Mouse (Mus musculus): ENCODE results near the gene Hpcal4. TPM values are rescaled to one million over a fixed set of nuclear protein-coding genes. Genes with fewer than 3 reads are reported as not detected.

Hpcal4 gene
- polyA plus RNA-seq (2017; shearing (Covaris generic)) = 0.26 TPM

GRCm38 (mm10) chr4:123182328-123183238 lies at the start of gene Hpcal4:
TSS of gene Hpcal4 (plus strand) at chr4:123183227.

GRCm38 (mm10) chr4:123139513-123140154 lies 43.4 kb upstream of the Hpcal4 start, which contains the start of gene Ppie:
TSS of gene Ppie (minus strand) at chr4:123139951.

DNA sequence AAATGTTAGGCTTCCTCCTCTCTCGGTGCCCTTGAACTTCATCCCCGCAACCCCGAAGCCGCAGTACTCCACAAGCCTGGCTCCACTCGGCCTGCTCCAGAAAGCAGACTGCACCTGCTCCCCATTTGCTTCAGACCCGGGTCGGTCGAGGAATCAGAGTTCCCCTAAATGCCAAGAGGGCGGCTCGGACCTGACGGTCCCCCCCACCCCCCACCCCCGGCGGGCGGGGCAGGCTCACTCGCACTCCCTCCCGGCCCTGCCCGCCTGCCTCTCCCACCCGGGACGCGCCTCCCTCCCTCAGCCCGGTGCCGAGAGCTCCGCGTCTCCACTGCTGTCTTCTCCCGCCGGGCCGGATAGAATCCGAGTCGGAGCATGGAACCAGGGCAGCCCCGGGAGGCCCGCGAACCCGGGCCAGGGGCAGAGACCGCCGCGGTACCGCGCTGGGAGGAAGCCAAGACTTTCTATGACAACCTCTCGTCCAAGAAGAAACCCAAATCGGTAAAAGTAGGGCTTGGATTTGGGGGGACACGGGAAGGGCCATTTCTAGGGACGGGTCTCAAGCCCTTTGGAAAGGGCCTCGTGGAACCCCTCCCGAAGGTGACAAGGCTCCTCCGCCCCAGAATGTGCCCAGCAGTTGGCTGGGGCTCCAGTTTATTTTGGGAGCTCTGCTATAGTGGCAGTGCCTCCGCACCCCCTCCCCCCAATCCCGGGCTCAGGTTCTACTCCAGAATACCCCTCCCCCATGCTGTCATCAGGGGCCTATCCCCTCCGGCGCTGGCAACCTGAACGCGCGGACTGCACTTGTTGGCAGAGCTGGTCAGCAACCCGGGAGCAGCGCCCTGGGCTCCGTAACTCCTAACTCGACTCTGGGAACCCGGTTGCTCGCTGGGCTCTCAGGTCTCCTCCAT lies 18.4 kb downstream of the Hpcal4 start, which contains the start of gene Nt5c1a:
TSS of gene Nt5c1a (plus strand) at position 319 of the 908 bp plus-strand sequence.

DNA sequence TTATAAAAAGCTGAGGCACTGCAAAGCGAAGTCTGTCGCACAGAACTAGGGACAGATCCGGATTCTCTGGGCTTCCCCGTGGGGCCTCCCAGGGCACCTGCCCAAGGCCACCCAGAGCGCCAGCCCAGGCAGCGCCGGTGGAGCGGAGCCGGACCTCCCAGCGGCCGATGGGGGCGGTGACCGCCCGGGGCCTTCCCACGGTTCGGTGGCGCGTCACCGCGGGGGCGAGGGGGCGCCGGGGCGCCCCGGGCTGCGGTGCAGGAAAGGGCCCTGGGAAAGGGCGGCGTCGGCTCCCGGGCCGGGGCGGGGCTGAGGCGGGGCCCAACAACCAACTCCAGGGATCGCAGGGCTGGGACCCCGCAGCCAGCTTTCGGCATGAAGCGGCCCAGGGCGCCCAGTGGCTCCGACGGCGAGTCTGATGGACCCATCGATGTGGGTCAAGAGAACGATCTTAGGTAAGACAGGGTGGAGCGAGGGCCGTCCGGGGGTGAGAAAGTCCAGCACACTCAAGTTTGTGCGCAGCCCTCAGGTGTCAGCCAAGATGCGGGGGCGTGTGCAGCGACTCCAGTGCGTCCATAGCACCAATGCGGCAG lies 50.6 kb downstream of the Hpcal4 start, which contains the start of gene Heyl:
TSS of gene Heyl (plus strand) at position 65 of the 593 bp plus-strand sequence.

Other genes with a start within 250 kb of the Hpcal4 start
- gene Mfsd2a, start 222.0 kb upstream of the Hpcal4 start, polyA plus RNA-seq (2017; shearing (Covaris generic)) = 3.9 TPM
- gene Mycl, start 187.6 kb upstream of the Hpcal4 start, polyA plus RNA-seq (2017; shearing (Covaris generic)) = 0.05 TPM
- gene Trit1, start 166.6 kb upstream of the Hpcal4 start, polyA plus RNA-seq (2017; shearing (Covaris generic)) = 22.5 TPM
- gene Bmp8b, start 78.1 kb upstream of the Hpcal4 start, polyA plus RNA-seq (2017; shearing (Covaris generic)) = 0.18 TPM
- gene Oxct2b, start 67.0 kb upstream of the Hpcal4 start, polyA plus RNA-seq (2017; shearing (Covaris generic)) = not detected
- gene Ppie, start 43.3 kb upstream of the Hpcal4 start, polyA plus RNA-seq (2017; shearing (Covaris generic)) = 94.3 TPM
- not detected for gene Nt5c1a, start 18.3 kb downstream of the Hpcal4 start, polyA plus RNA-seq (2017; shearing (Covaris generic))
- 0.05 TPM for gene Heyl, start 50.3 kb downstream of the Hpcal4 start, polyA plus RNA-seq (2017; shearing (Covaris generic))
- 10.0 TPM for gene Pabpc4, start 79.1 kb downstream of the Hpcal4 start, polyA plus RNA-seq (2017; shearing (Covaris generic))
- gene Oxct2a, start 140.4 kb downstream of the Hpcal4 start, polyA plus RNA-seq (2017; shearing (Covaris generic)) = not detected
- gene Bmp8a, start 160.0 kb downstream of the Hpcal4 start, polyA plus RNA-seq (2017; shearing (Covaris generic)) = 0.11 TPM

All from CD4-positive, CD25-positive, alpha-beta regulatory T cell (primary cell).